Mouse (Mus musculus) stomach, postnatal 0 days (tissue): ENCODE data around the gene Cenpp.
A peak's percentile ranks its signal among the peaks of the same experiment; 100 is the strongest.

Experiments
- CTCF ChIP-seq: IDR thresholded peaks from 2 replicates; pipeline ENCODE4 v1.5.1; 2016; ENCODE audit warnings: antibody characterized with exemption, low read depth, mild to moderate bottlenecking, moderate library complexity
- EP300 ChIP-seq: optimal IDR thresholded peaks from 2 replicates; pipeline ENCODE3; 2016; ENCODE audit warnings: antibody characterized with exemption

DNA sequence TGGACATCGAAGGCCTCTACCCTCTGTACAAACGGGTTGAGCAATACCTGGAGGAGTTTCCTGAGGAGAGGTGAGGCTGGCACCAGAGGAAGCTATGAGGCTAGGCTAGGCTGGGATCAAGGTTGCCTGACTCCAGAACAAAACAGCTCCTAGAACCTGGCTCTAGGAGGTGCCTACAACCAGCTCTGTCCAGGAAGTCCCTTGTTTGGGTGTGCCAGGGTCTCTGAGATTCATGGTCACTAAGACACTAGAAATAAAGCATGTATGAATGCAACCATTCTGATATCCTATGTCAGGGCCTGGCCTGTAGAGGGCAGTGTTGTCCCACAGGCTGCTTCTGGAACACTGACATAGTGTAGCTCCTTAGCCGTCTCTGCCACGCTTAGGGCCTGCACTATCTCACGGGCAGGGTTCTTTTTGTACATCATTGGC is 203.3 kb downstream of the Cenpp start:
- TF ChIP-seq CTCF, result peak; percentile 100
- no peak for TF ChIP-seq EP300
